Mouse (Mus musculus): ENCODE measurements around the gene Psmd2.
"Not testable (repeated sequence)": the region's sequence is repeated elsewhere in the genome, so short reads cannot be mapped to it uniquely, and the experiment has no call there.

The Psmd2 gene

GRCm38 (mm10) chr16:20653315-20653714 is 1.9 kb downstream of the Psmd2 start:
- DNase-seq (ENCODE audit: low read depth, low spot score), result no peak

GRCm38 (mm10) chr16:20657661-20658060 is 6.2 kb downstream of the Psmd2 start:
- DNase-seq (ENCODE audit: low read depth, low spot score), result no peak

GRCm38 (mm10) chr16:20668013-20668412 is 16.6 kb downstream of the Psmd2 start, which contains the start of gene Eif4g1:
Gene Eif4g1 (plus strand): TSS chr16:20668313.
- DNase-seq (ENCODE audit: low read depth, low spot score), result not testable (repeated sequence)

GRCm38 (mm10) chr16:20670291-20670690 is 18.8 kb downstream of the Psmd2 start:
- DNase-seq (ENCODE audit: low read depth, low spot score), result no peak

GRCm38 (mm10) chr16:20671886-20672285 is 20.4 kb downstream of the Psmd2 start:
- no peak for DNase-seq (ENCODE audit: low read depth, low spot score)

- peak; percentile 97 for DNase-seq (ENCODE audit: low read depth, low spot score)
Observed at GRCm38 (mm10) chr16:20672500-20672902, 21.0 kb downstream of the Psmd2 start.

GRCm38 (mm10) chr16:20672965-20673705 is 21.7 kb downstream of the Psmd2 start:
- DNase-seq (ENCODE audit: low read depth, low spot score), result no peak

- DNase-seq (ENCODE audit: low read depth, low spot score), result no peak
Observed at GRCm38 (mm10) chr16:20673706-20674303, 22.4 kb downstream of the Psmd2 start.

GRCm38 (mm10) chr16:20675213-20675612 is 23.8 kb downstream of the Psmd2 start:
- DNase-seq (ENCODE audit: low read depth, low spot score), result no peak

- DNase-seq (ENCODE audit: low read depth, low spot score), result no peak
Observed at GRCm38 (mm10) chr16:20676702-20677101, 25.2 kb downstream of the Psmd2 start.

- no peak for DNase-seq (ENCODE audit: low read depth, low spot score)
Observed at GRCm38 (mm10) chr16:20677380-20677779, 25.9 kb downstream of the Psmd2 start.

GRCm38 (mm10) chr16:20677974-20678675 is 26.7 kb downstream of the Psmd2 start:
- no peak for DNase-seq (ENCODE audit: low read depth, low spot score)

GRCm38 (mm10) chr16:20690774-20691173 is 39.3 kb downstream of the Psmd2 start:
- DNase-seq (ENCODE audit: low read depth, low spot score), result no peak

- DNase-seq (ENCODE audit: low read depth, low spot score), result no peak
Observed at GRCm38 (mm10) chr16:20691617-20692016, 40.2 kb downstream of the Psmd2 start.

- DNase-seq (ENCODE audit: low read depth, low spot score), result no peak
Observed at GRCm38 (mm10) chr16:20692241-20692965, 41.0 kb downstream of the Psmd2 start.

GRCm38 (mm10) chr16:20693111-20693701 is 41.8 kb downstream of the Psmd2 start, which contains the start of gene Fam131a:
Gene Fam131a (plus strand): TSS chr16:20693241.
- DNase-seq (ENCODE audit: low read depth, low spot score), result peak; percentile 94

GRCm38 (mm10) chr16:20694781-20695180 is 43.3 kb downstream of the Psmd2 start:
- no peak for DNase-seq (ENCODE audit: low read depth, low spot score)

GRCm38 (mm10) chr16:20695622-20696323 is 44.3 kb downstream of the Psmd2 start:
- DNase-seq (ENCODE audit: low read depth, low spot score), result peak; percentile 93

GRCm38 (mm10) chr16:20699266-20699665 is 47.8 kb downstream of the Psmd2 start:
- DNase-seq (ENCODE audit: low read depth, low spot score), result no peak

GRCm38 (mm10) chr16:20700036-20700435 is 48.6 kb downstream of the Psmd2 start:
- no peak for DNase-seq (ENCODE audit: low read depth, low spot score)

GRCm38 (mm10) chr16:20701316-20701715 is 49.9 kb downstream of the Psmd2 start:
- DNase-seq (ENCODE audit: low read depth, low spot score), result no peak
